Mouse (Mus musculus) spleen, postnatal 36 days (tissue): Measurements from ENCODE around the gene Gm11541.
"Not testable (repeated sequence)": the region's sequence is repeated elsewhere in the genome, so short reads cannot be mapped to it uniquely, and the experiment has no call there.

ENCODE experiments used
- DNase-seq, 2 experiments: peaks; one replicate each; pipeline ENCODE4 v3.0.0; 2022; ENCODE audit warnings: low spot score in 2 of 2, mixed read lengths in 1 of 2

Gene Gm11541

GRCm38 (mm10) chr11:94697140-94697539, 7.2 kb downstream of the Gm11541 start:
- no peak for DNase-seq

GRCm38 (mm10) chr11:94695508-94695907, 8.8 kb downstream of the Gm11541 start:
- no peak for DNase-seq

GRCm38 (mm10) chr11:94692502-94692901, 11.8 kb downstream of the Gm11541 start:
- DNase-seq = not testable (repeated sequence)

GRCm38 (mm10) chr11:94687178-94687577, 17.1 kb downstream of the Gm11541 start:
- DNase-seq = no peak

- DNase-seq = no peak
Observed at GRCm38 (mm10) chr11:94682427-94682826, 21.9 kb downstream of the Gm11541 start.

- DNase-seq = no peak
Observed at GRCm38 (mm10) chr11:94681640-94682039, 22.7 kb downstream of the Gm11541 start.

- DNase-seq = no peak
Observed at GRCm38 (mm10) chr11:94680639-94681038, 23.7 kb downstream of the Gm11541 start.

- no peak for DNase-seq
Observed at GRCm38 (mm10) chr11:94677607-94678145, 26.6 kb downstream of the Gm11541 start.

- peak; percentile 91 to 92 for DNase-seq
Observed at GRCm38 (mm10) chr11:94676754-94677606, 27.3 kb downstream of the Gm11541 start, which contains the start of gene Xylt2. TSS of gene Xylt2 (minus strand) at chr11:94677515.

GRCm38 (mm10) chr11:94676308-94676707, 28.0 kb downstream of the Gm11541 start:
- no peak for DNase-seq

GRCm38 (mm10) chr11:94675446-94675845, 28.9 kb downstream of the Gm11541 start:
- DNase-seq = no peak

- no peak for DNase-seq
Observed at GRCm38 (mm10) chr11:94674984-94675383, 29.3 kb downstream of the Gm11541 start.

GRCm38 (mm10) chr11:94665281-94665680, 39.0 kb downstream of the Gm11541 start:
- no peak for DNase-seq

- DNase-seq = no peak
Observed at GRCm38 (mm10) chr11:94661344-94661743, 43.0 kb downstream of the Gm11541 start.

GRCm38 (mm10) chr11:94653663-94654436, 50.4 kb downstream of the Gm11541 start, which contains the start of the genes Mrpl27 and Eme1:
TSS of gene Mrpl27 (plus strand) at chr11:94653767.
TSS of gene Eme1 (minus strand) at chr11:94653964.
- peak; percentile 79 to 82 for DNase-seq

GRCm38 (mm10) chr11:94652973-94653372, 51.3 kb downstream of the Gm11541 start:
- DNase-seq = no peak

- not testable (repeated sequence) for DNase-seq
Observed at GRCm38 (mm10) chr11:94651241-94651640, 53.1 kb downstream of the Gm11541 start.

GRCm38 (mm10) chr11:94646457-94646856, 57.8 kb downstream of the Gm11541 start:
- DNase-seq = no peak
